Mouse (Mus musculus) cerebellum, adult (tissue): Measurements from ENCODE around the gene Kng2.
"Not testable (repeated sequence)": the region's sequence is repeated elsewhere in the genome, so short reads cannot be mapped to it uniquely, and the experiment has no call there.

Experiments used
- ATAC-seq: cut with Nextera tagmentation; 2 replicates; pipeline ENCODE4 v1.9.2; 2017; ENCODE audit warnings: mild to moderate bottlenecking, moderate library complexity, mixed read lengths; ENCODE audit not compliant: insufficient number of reproducible peaks, low FRiP score, low TSS enrichment

The Kng2 gene

GRCm38 (mm10) chr16:23028966-23029600, at the start of gene Kng2:
Gene Kng2, minus strand, starts transcription at chr16:23029482.
- ATAC-seq, result not testable (repeated sequence)

GRCm38 (mm10) chr16:23077516-23077915, 48.2 kb upstream of the Kng2 start:
- not testable (repeated sequence) for ATAC-seq

- ATAC-seq, result not testable (repeated sequence)
Measured at GRCm38 (mm10) chr16:23060781-23061325, 31.6 kb upstream of the Kng2 start.

GRCm38 (mm10) chr16:23059630-23060029, 30.3 kb upstream of the Kng2 start:
- not testable (repeated sequence) for ATAC-seq

GRCm38 (mm10) chr16:23057668-23058447, 28.6 kb upstream of the Kng2 start, which contains the start of gene Kng1:
Gene Kng1, plus strand, starts transcription at chr16:23057865.
- not testable (repeated sequence) for ATAC-seq

- ATAC-seq, result no peak
Measured at GRCm38 (mm10) chr16:23046319-23046718, 17.0 kb upstream of the Kng2 start.

- no peak for ATAC-seq
Measured at GRCm38 (mm10) chr16:23040876-23041275, 11.6 kb upstream of the Kng2 start.

- no peak for ATAC-seq
Measured at GRCm38 (mm10) chr16:23039281-23039680, 10.0 kb upstream of the Kng2 start.

GRCm38 (mm10) chr16:23037744-23038143, 8.5 kb upstream of the Kng2 start:
- no peak for ATAC-seq

GRCm38 (mm10) chr16:23033673-23034072, 4.4 kb upstream of the Kng2 start:
- no peak for ATAC-seq

- ATAC-seq, result no peak
Measured at GRCm38 (mm10) chr16:23030673-23031435, 1.6 kb upstream of the Kng2 start.

- ATAC-seq, result not testable (repeated sequence)
Measured at GRCm38 (mm10) chr16:23027341-23027740, 1.9 kb downstream of the Kng2 start.

- no peak for ATAC-seq
Measured at GRCm38 (mm10) chr16:23026582-23026981, 2.7 kb downstream of the Kng2 start.

GRCm38 (mm10) chr16:23025111-23025510, 4.2 kb downstream of the Kng2 start:
- ATAC-seq, result no peak

- ATAC-seq, result not testable (repeated sequence)
Measured at GRCm38 (mm10) chr16:23020571-23020970, 8.7 kb downstream of the Kng2 start.

GRCm38 (mm10) chr16:23014645-23015044, 14.6 kb downstream of the Kng2 start:
- ATAC-seq, result not testable (repeated sequence)

- ATAC-seq, result not testable (repeated sequence)
Measured at GRCm38 (mm10) chr16:23013786-23014185, 15.5 kb downstream of the Kng2 start.

- not testable (repeated sequence) for ATAC-seq
Measured at GRCm38 (mm10) chr16:22996951-22997350, 32.3 kb downstream of the Kng2 start.

GRCm38 (mm10) chr16:22967383-22968030, 61.8 kb downstream of the Kng2 start:
- no peak for ATAC-seq

GRCm38 (mm10) chr16:22963293-22963692, 66.0 kb downstream of the Kng2 start:
- no peak for ATAC-seq
